ENCODE assay signal across 10 mouse cellular contexts in the genomic region with DNA sequence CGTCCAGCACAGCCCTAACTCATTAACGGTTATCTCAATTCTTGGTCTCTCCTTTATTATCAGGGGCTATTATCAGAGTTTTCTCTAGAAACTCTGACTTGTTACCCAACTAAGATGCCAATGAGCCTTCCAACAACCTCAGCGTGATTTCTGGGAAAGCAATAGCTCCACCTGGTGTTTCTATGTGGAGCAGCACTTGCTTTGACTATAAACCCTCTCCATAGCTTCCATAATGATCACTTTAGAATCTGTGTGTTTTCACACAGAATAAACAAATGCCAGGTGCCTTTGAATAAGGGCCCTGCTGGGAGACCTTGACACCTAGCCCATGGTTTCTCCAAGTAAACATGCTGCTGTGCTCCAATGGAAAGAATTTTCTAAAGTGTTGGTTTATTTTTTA. TPM values are rescaled to one million over a fixed set of nuclear protein-coding genes. Genes with fewer than 3 reads are reported as not detected.
A peak's percentile ranks its signal among the peaks of the same experiment; 100 is the strongest.
DNase-seq lines count a peak whose midpoint lies in the region; ATAC-seq and TF ChIP-seq lines count a peak whose summit lies in the region.
"Had no signal": no experiment of that assay in that cellular context is flagged by ENCODE, and none has a peak within 500 bp of the region (broad histone marks: within the 10 kb centered on the region; RNA-seq: fewer than 3 reads in every experiment).

No protein-coding gene starts in this region.

- H3K36me3 ChIP-seq in kidney, embryonic 14.5 days (ENCODE audit: control insufficient read depth, insufficient read depth, low read length): no peaks in the 10 kb centered on the region
- H3K36me3 ChIP-seq in ES-E14 (ENCODE audit: control insufficient read depth, insufficient read depth, low read length, poor library complexity, severe bottlenecking): no peaks in the 10 kb centered on the region
- H3K36me3 ChIP-seq: embryonic facial prominence, embryonic 15.5 days; liver, embryonic 13.5 days had no signal

- no peaks in the 10 kb centered on the region for H3K27me3 ChIP-seq in kidney, embryonic 14.5 days (ENCODE audit: control insufficient read depth, insufficient read depth, low read length)
- H3K27me3 ChIP-seq: embryonic facial prominence, embryonic 15.5 days; liver, embryonic 13.5 days had no signal

- H3K9me3 ChIP-seq in kidney, embryonic 14.5 days (ENCODE audit: control insufficient read depth, low read length): no peaks in the 10 kb centered on the region
- H3K9me3 ChIP-seq in ES-E14 (ENCODE audit: control insufficient read depth, insufficient read depth, low read depth, low read length): no peaks in the 10 kb centered on the region

- 54% methylated on average over 3 of the region's 3 CpGs for WGBS in kidney, embryonic 14.5 days

- H3K4me2 ChIP-seq in kidney, embryonic 14.5 days (replicated peaks; ENCODE audit: low read depth, low read length): no peak overlapping the region
- H3K4me2 ChIP-seq: embryonic facial prominence, embryonic 15.5 days; liver, embryonic 13.5 days had no signal

- in situ Hi-C loops in ES-E14 (cut with MboI; ENCODE audit: low sequenced_read_pairs in 2 of 2, unreplicated experiment in 2 of 2): loop anchor here in 1 of 2 experiments (25.0 kb wide), 1 partner anchor 296 kb away; a partner anchor contains a TSS

- no peak overlapping the region for H3K27ac ChIP-seq in kidney, embryonic 14.5 days (ENCODE audit: low read depth, low read length)
- H3K27ac ChIP-seq in ES-E14 (ENCODE audit: insufficient read depth, low read depth, low read length, poor library complexity, severe bottlenecking): no peak overlapping the region
- H3K27ac ChIP-seq: embryonic facial prominence, embryonic 15.5 days; liver, embryonic 13.5 days had no signal

- no peak for ATAC-seq in kidney, embryonic 14.5 days (ENCODE audit: low FRiP score, low TSS enrichment)
- 0 out of 2 replicates have a peak, but pooled peaks have one; percentile 42 for ATAC-seq in granulocyte monocyte progenitor cell, adult 5-6 weeks (replicated peaks; ENCODE audit: poor library complexity, severe bottlenecking)

- no peaks in the 10 kb centered on the region for H3K4me1 ChIP-seq in kidney, embryonic 14.5 days (ENCODE audit: control insufficient read depth, insufficient read depth, low read length)
- no peaks in the 10 kb centered on the region for H3K4me1 ChIP-seq in ES-E14 (ENCODE audit: control insufficient read depth in 2 of 2, insufficient read depth in 2 of 2, low read length in 2 of 2, poor library complexity in 1 of 2)
- H3K4me1 ChIP-seq: embryonic facial prominence, embryonic 15.5 days; liver, embryonic 13.5 days had no signal

- peak; percentile 34 for DNase-seq in kidney, adult 18-20 months
- DNase-seq in ES-E14 (ENCODE audit: low read depth, low spot score): peak; percentile 28
- peak; percentile 4 for DNase-seq in brain, embryonic 18.5 days (ENCODE audit: low read depth, low spot score)
- peak; percentile 9 to 11 for DNase-seq in layer of hippocampus, postnatal 36 days
- DNase-seq in urinary bladder, postnatal 4 days (ENCODE audit: low spot score in 2 of 2): no peak
- no peak for DNase-seq in spleen, postnatal 36 days (ENCODE audit: low spot score in 2 of 2)
- DNase-seq: liver, embryonic 13.5 days had no signal

- H3K9ac ChIP-seq in kidney, embryonic 14.5 days (ENCODE audit: low read depth, low read length): no peak overlapping the region
- no peak overlapping the region for H3K9ac ChIP-seq in ES-E14 (ENCODE audit: insufficient read depth, low read depth, low read length, poor library complexity, severe bottlenecking)
- H3K9ac ChIP-seq: embryonic facial prominence, embryonic 15.5 days; liver, embryonic 13.5 days had no signal

- no peak overlapping the region for H3K4me3 ChIP-seq in kidney, embryonic 14.5 days (ENCODE audit: low read length)
- no peak overlapping the region for H3K4me3 ChIP-seq in ES-E14 (ENCODE audit: insufficient read depth in 1 of 2, low read depth in 1 of 2, low read length in 2 of 2, poor library complexity in 1 of 2, severe bottlenecking in 1 of 2)
- H3K4me3 ChIP-seq: embryonic facial prominence, embryonic 15.5 days; liver, embryonic 13.5 days had no signal

TF ChIP-seq in ES-E14, 5 proteins besides CTCF, POLR2A, EP300 and RAD21:
- peak; percentile 85 for TF ChIP-seq ZC3H11A (IDR thresholded peaks at IDR 0.05; ENCODE audit: borderline replicate concordance, low read depth, low read length)
- peak; percentile 44; the same call in 1 of the 2 replicates for TF ChIP-seq MAFK (IDR thresholded peaks at IDR 0.05; ENCODE audit: insufficient read depth, low read depth, low read length)
- TF ChIP-seq HCFC1 (IDR thresholded peaks at IDR 0.05; ENCODE audit: borderline replicate concordance, insufficient read depth, low read length): no peak
- no peak for TF ChIP-seq CHD2 (IDR thresholded peaks at IDR 0.05; ENCODE audit: low read depth, low read length)
- no peak for TF ChIP-seq ZNF384 (IDR thresholded peaks at IDR 0.05; ENCODE audit: low read depth, low read length)
TF ChIP-seq in ES-E14: peak in this region for 2.

RNA-seq across cellular contexts. Expression of a gene that starts 12.8 kb away (rescaled TPM):
- 0.10 and 0.83 TPM in 2 replicates for polyA plus RNA-seq in kidney, embryonic 14.5 days (2014; fragmentation: Nextera tagmentation; extraction: Ambion mirVana)
- not detected in 2 replicates for total RNA-seq in ES-E14 (2012; rRNA removed)
- not detected in 2 replicates for total RNA-seq in granulocyte monocyte progenitor cell, adult 5-6 weeks (2014; fragmentation: Nextera tagmentation)
- not detected in 2 replicates for total RNA-seq in granulocyte monocyte progenitor cell, adult 5-6 weeks (2017)
- not detected for total RNA-seq in layer of hippocampus, postnatal 36 days (2021)
- polyA plus RNA-seq: embryonic facial prominence, embryonic 15.5 days; liver, embryonic 13.5 days had no signal

Comparison
In these comparisons a context has a peak if more than half of its experiments do, and no peak if none do; other contexts are left out.
1. DNase-seq: peak in kidney, adult 18-20 months (single experiment), ES-E14 (single experiment), brain, embryonic 18.5 days (single experiment) and layer of hippocampus, postnatal 36 days (2 of 2); none in urinary bladder, postnatal 4 days (0 of 2) and spleen, postnatal 36 days (0 of 2).